8 mouse cellular contexts compared by ENCODE assay signal in the genomic region with DNA sequence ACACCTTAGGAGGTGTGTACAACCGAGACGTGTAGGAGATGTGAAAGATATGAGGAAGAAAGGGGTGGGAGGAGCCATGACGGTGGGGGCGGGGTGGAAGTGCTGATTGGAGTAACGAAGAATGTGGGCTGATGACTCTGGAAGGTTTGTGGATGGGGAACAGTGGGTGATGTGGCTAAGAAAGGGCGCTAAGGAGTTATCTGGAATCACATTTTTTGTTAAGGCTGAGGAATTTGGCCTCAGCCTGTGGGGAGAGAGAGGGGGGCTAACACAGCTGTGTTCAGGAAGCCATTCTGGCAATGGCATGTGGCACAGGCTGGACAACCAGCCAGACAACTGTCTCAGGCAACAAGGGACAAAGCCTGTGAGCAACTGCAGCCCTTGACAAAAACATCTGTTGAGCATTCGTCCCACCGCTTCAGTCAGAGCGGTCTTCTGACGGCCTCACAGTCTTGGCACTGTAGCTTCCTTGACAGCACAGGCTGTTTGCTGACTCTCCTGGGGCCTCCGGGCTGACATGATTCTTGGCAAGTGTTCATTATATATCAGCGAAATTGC. TPM values are rescaled to one million over a fixed set of nuclear protein-coding genes. Genes with fewer than 3 reads are reported as not detected.
DNase-seq lines count a peak whose midpoint lies in the region; ATAC-seq and TF ChIP-seq lines count a peak whose summit lies in the region.

No protein-coding gene starts in this region.

- WGBS in liver, embryonic 15.5 days (ENCODE audit: insufficient replicate concordance): 24% methylated on average over 12 of the region's 12 CpGs
- WGBS in neural tube, embryonic 13.5 days: 42% methylated on average over 12 of the region's 12 CpGs

- peak; percentile 68 to 71 for DNase-seq in cerebellum, postnatal 10 days
- DNase-seq in cerebellum, adult 18-20 months: no peak
- DNase-seq in brain, embryonic 14.5 days (ENCODE audit: low read depth): peak; percentile 71
- peak; percentile 48 to 77 for DNase-seq in gastrocnemius, postnatal 4 days (ENCODE audit: low spot score in 2 of 2)
- no peak for DNase-seq in left cerebral cortex, postnatal 25 days (ENCODE audit: low spot score in 2 of 2)

- TF ChIP-seq CTCF in brain, embryonic 14.5 days (IDR thresholded peaks at IDR 0.05; ENCODE audit: borderline replicate concordance, extremely low read depth, insufficient read depth, insufficient read length): no peak

- intact Hi-C loops in left cerebral cortex, postnatal 25 days (cut with DNase I): loop anchor here (1.0 kb wide), 2 partner anchors 7 to 152 kb away; no protein-coding TSS in a partner anchor

- H3K27ac ChIP-seq in liver, embryonic 15.5 days (replicated peaks): 0 out of 2 replicates have a peak overlapping the region, but pooled peaks have one; percentile 7
- peak overlapping the region; percentile 65 for H3K27ac ChIP-seq in neural tube, embryonic 13.5 days (replicated peaks)

- no peak overlapping the region for H3K9ac ChIP-seq in liver, embryonic 15.5 days
- H3K9ac ChIP-seq in neural tube, embryonic 13.5 days: no peak overlapping the region

- no peaks in the 10 kb centered on the region for H3K36me3 ChIP-seq in liver, embryonic 15.5 days (replicated peaks)
- no peaks in the 10 kb centered on the region for H3K36me3 ChIP-seq in neural tube, embryonic 13.5 days

- H3K4me3 ChIP-seq in liver, embryonic 15.5 days (replicated peaks): no peak overlapping the region
- no peak overlapping the region for H3K4me3 ChIP-seq in neural tube, embryonic 13.5 days

- no peaks in the 10 kb centered on the region for H3K9me3 ChIP-seq in liver, embryonic 15.5 days (replicated peaks)
- H3K9me3 ChIP-seq in neural tube, embryonic 13.5 days: no peaks in the 10 kb centered on the region

- H3K27me3 ChIP-seq in liver, embryonic 15.5 days: no peaks in the 10 kb centered on the region
- H3K27me3 ChIP-seq in neural tube, embryonic 13.5 days: no peaks in the 10 kb centered on the region

- no peak for TF ChIP-seq POLR2A in brain, embryonic 14.5 days (IDR thresholded peaks at IDR 0.05; ENCODE audit: borderline replicate concordance, extremely low read depth, insufficient read depth, insufficient read length, poor library complexity, severe bottlenecking)

- peaks cover 33% of the 10 kb centered on the region for H3K4me1 ChIP-seq in liver, embryonic 15.5 days (replicated peaks)
- H3K4me1 ChIP-seq in neural tube, embryonic 13.5 days (replicated peaks): peaks cover 22% of the 10 kb centered on the region

- ATAC-seq in inflammation-experienced regulatory T-cells, adult 6 months: peak; percentile 58
- peak; percentile 57; the same call in 1 of the 2 replicates for ATAC-seq in liver, embryonic 15.5 days (ENCODE audit: insufficient read depth)
- peak; percentile 70; the same call in 1 of the 2 replicates for ATAC-seq in neural tube, embryonic 13.5 days (ENCODE audit: low read depth)

- H3K4me2 ChIP-seq in liver, embryonic 15.5 days: peak overlapping the region; percentile 44
- 0 out of 2 replicates have a peak overlapping the region, but pooled peaks have one; percentile 22 for H3K4me2 ChIP-seq in neural tube, embryonic 13.5 days

RNA-seq across cellular contexts. Expression of a gene that starts 23.1 kb away (rescaled TPM):
- 6.9 and 9.2 TPM in 2 replicates for polyA plus RNA-seq in brain, embryonic 14.5 days (2012; rRNA removed)
- total RNA-seq in gastrocnemius, postnatal 4 days (2021): 10 to 100 TPM; 89.0 to 91.4 TPM
- polyA plus RNA-seq in inflammation-experienced regulatory T-cells, adult 6 months (2017; shearing (Covaris generic)): 10 to 100 TPM; 47.2 to 79.0 (median 56.0) TPM
- 33.6 and 34.8 TPM in 2 replicates for polyA plus RNA-seq in liver, embryonic 15.5 days (2015; fragmentation: Nextera tagmentation; extraction: Ambion mirVana)
- 10.2 and 12.1 TPM in 2 replicates for polyA plus RNA-seq in neural tube, embryonic 13.5 days (2015; fragmentation: Nextera tagmentation; extraction: Ambion mirVana)
- total RNA-seq in left cerebral cortex, postnatal 25 days (2021): 1 to 10 TPM; 5.2 to 6.5 TPM

RNA-seq across cellular contexts. Expression of a gene that starts 43.0 kb away (rescaled TPM):
- 0.59 and 0.68 TPM in 2 replicates for polyA plus RNA-seq in brain, embryonic 14.5 days (2012; rRNA removed)
- not detected for total RNA-seq in gastrocnemius, postnatal 4 days (2021)
- polyA plus RNA-seq in inflammation-experienced regulatory T-cells, adult 6 months (2017; shearing (Covaris generic)): not detected
- 0.82 and 0.96 TPM in 2 replicates for polyA plus RNA-seq in liver, embryonic 15.5 days (2015; fragmentation: Nextera tagmentation; extraction: Ambion mirVana)
- not detected in 2 replicates for polyA plus RNA-seq in neural tube, embryonic 13.5 days (2015; fragmentation: Nextera tagmentation; extraction: Ambion mirVana)
- total RNA-seq in left cerebral cortex, postnatal 25 days (2021): not detected

Comparison
In these comparisons a context has a peak if more than half of its experiments do, and no peak if none do; other contexts are left out.
1. DNase-seq: peak in cerebellum, postnatal 10 days (2 of 2), brain, embryonic 14.5 days (single experiment) and gastrocnemius, postnatal 4 days (2 of 2); none in cerebellum, adult 18-20 months (0 of 2) and left cerebral cortex, postnatal 25 days (0 of 2).
2. Peak in every context shown above with its lines, with median percentiles within 50 percentile points of each other: ATAC-seq.